Mouse (Mus musculus): ENCODE data around the gene Slc25a20. TPM values are rescaled to one million over a fixed set of nuclear protein-coding genes. Genes with fewer than 3 reads are reported as not detected.

Slc25a20 gene
- polyA plus RNA-seq, 1 experiment from 2014 or later = 73.4 TPM

GRCm38 (mm10) chr9:108687686-108688085 lies 25.8 kb downstream of the Slc25a20 start:
- H3K4me1 ChIP-seq (replicated peaks) = peaks cover 5% of the 10 kb centered on the region
- H3K4me2 ChIP-seq = no peak overlapping the region
- no peak for ATAC-seq (replicated peaks; ENCODE audit: insufficient number of reproducible peaks, insufficient read depth, low FRiP score, low read depth)
- peaks cover 20% of the 10 kb centered on the region; the same call in 1 of the 2 replicates for H3K36me3 ChIP-seq
- no peak overlapping the region for H3K4me3 ChIP-seq
- H3K27me3 ChIP-seq = no peaks in the 10 kb centered on the region
- WGBS = 60% methylated on average over 2 of the region's 2 CpGs
- H3K9ac ChIP-seq = no peak overlapping the region
- no peak overlapping the region for H3K27ac ChIP-seq
- no peaks in the 10 kb centered on the region for H3K9me3 ChIP-seq (replicated peaks)

- ATAC-seq (replicated peaks; ENCODE audit: insufficient number of reproducible peaks, insufficient read depth, low FRiP score, low read depth) = no peak
- no peaks in the 10 kb centered on the region for H3K9me3 ChIP-seq (replicated peaks)
- H3K4me3 ChIP-seq = no peak overlapping the region
- no peak overlapping the region for H3K9ac ChIP-seq
- no peak overlapping the region for H3K4me2 ChIP-seq
- 58% methylated on average over 9 of the region's 9 CpGs for WGBS
- H3K4me1 ChIP-seq (replicated peaks) = peaks cover 10% of the 10 kb centered on the region
- no peak overlapping the region for H3K27ac ChIP-seq
- H3K36me3 ChIP-seq = 0 out of 2 replicates have a peak, but pooled peaks cover 14% of the 10 kb centered on the region
- no peaks in the 10 kb centered on the region for H3K27me3 ChIP-seq
Measured at GRCm38 (mm10) chr9:108688451-108688850, 26.6 kb downstream of the Slc25a20 start.

GRCm38 (mm10) chr9:108689106-108689505 lies 27.2 kb downstream of the Slc25a20 start, which contains the start of gene Prkar2a:
Gene Prkar2a (plus strand): TSS chr9:108689314.
- 89% methylated on average over 1 of the region's 1 CpGs for WGBS
- Histone ChIP-seq H3K4me3 (no peak within 1 kb of the TSS), H3K27ac (no peak within 1 kb of the TSS), H3K4me2 (no peak within 1 kb of the TSS), H3K36me3 (0 out of 2 replicates have a peak, but pooled peaks cover 8% of the 10 kb centered on the region), H3K9ac (no peak within 1 kb of the TSS), H3K9me3 (replicated peaks) (no peaks in the 10 kb centered on the region), H3K4me1 (replicated peaks) (peaks cover 14% of the 10 kb centered on the region), H3K27me3 (no peaks in the 10 kb centered on the region)
- ATAC-seq (replicated peaks; ENCODE audit: insufficient number of reproducible peaks, insufficient read depth, low FRiP score, low read depth) = no peak

- Histone ChIP-seq H3K27ac (no peak overlapping the region), H3K4me3 (no peak overlapping the region), H3K4me1 (replicated peaks) (peaks cover 17% of the 10 kb centered on the region), H3K9ac (no peak overlapping the region), H3K9me3 (replicated peaks) (no peaks in the 10 kb centered on the region), H3K27me3 (no peaks in the 10 kb centered on the region), H3K4me2 (no peak overlapping the region), H3K36me3 (0 out of 2 replicates have a peak, but pooled peaks cover 4% of the 10 kb centered on the region)
- ATAC-seq (replicated peaks; ENCODE audit: insufficient number of reproducible peaks, insufficient read depth, low FRiP score, low read depth) = no peak
- 88% methylated on average over 1 of the region's 1 CpGs for WGBS
Measured at GRCm38 (mm10) chr9:108689993-108690392, 28.1 kb downstream of the Slc25a20 start.

- Histone ChIP-seq H3K9me3 (replicated peaks) (no peaks in the 10 kb centered on the region), H3K4me3 (no peak overlapping the region), H3K36me3 (no peaks in the 10 kb centered on the region), H3K27ac (no peak overlapping the region), H3K9ac (no peak overlapping the region), H3K4me2 (no peak overlapping the region), H3K27me3 (no peaks in the 10 kb centered on the region), H3K4me1 (replicated peaks) (peaks cover 17% of the 10 kb centered on the region)
- ATAC-seq (replicated peaks; ENCODE audit: insufficient number of reproducible peaks, insufficient read depth, low FRiP score, low read depth) = no peak
- 84% methylated on average over 6 of the region's 6 CpGs for WGBS
Measured at GRCm38 (mm10) chr9:108690914-108691313, 29.0 kb downstream of the Slc25a20 start.

- H3K27ac ChIP-seq = no peak overlapping the region; the same call in 1 of the 2 replicates
- peak overlapping the region; percentile 92 for H3K4me2 ChIP-seq
- WGBS = 62% methylated on average over 8 of the region's 8 CpGs
- no peaks in the 10 kb centered on the region for H3K36me3 ChIP-seq
- peaks cover 17% of the 10 kb centered on the region for H3K4me1 ChIP-seq (replicated peaks)
- H3K27me3 ChIP-seq = no peaks in the 10 kb centered on the region
- ATAC-seq (replicated peaks; ENCODE audit: insufficient number of reproducible peaks, insufficient read depth, low FRiP score, low read depth) = no peak; the same call in 1 of the 2 replicates
- H3K9ac ChIP-seq = peak overlapping the region; percentile 81; the same call in 1 of the 2 replicates
- peak overlapping the region; percentile 68 for H3K4me3 ChIP-seq
- H3K9me3 ChIP-seq (replicated peaks) = no peaks in the 10 kb centered on the region
Measured at GRCm38 (mm10) chr9:108691371-108691770, 29.5 kb downstream of the Slc25a20 start.

- WGBS = under 1% methylated on average over 39 of the region's 42 CpGs
- peak overlapping the region; percentile 92 for H3K4me2 ChIP-seq
- ATAC-seq (replicated peaks; ENCODE audit: insufficient number of reproducible peaks, insufficient read depth, low FRiP score, low read depth) = peak; percentile 90
Measured at GRCm38 (mm10) chr9:108691846-108692225, 29.9 kb downstream of the Slc25a20 start.

GRCm38 (mm10) chr9:108692226-108693041 lies 30.5 kb downstream of the Slc25a20 start:
- no peaks in the 10 kb centered on the region for H3K27me3 ChIP-seq
- H3K4me3 ChIP-seq = peak overlapping the region; percentile 68
- peak overlapping the region; percentile 81 for H3K9ac ChIP-seq
- peak overlapping the region; percentile 92 for H3K4me2 ChIP-seq
- peaks cover 17% of the 10 kb centered on the region for H3K4me1 ChIP-seq (replicated peaks)
- no peaks in the 10 kb centered on the region for H3K36me3 ChIP-seq
- WGBS = under 1% methylated on average over 90 of the region's 92 CpGs
- H3K9me3 ChIP-seq (replicated peaks) = no peaks in the 10 kb centered on the region
- peak; percentile 73 for ATAC-seq (replicated peaks; ENCODE audit: insufficient number of reproducible peaks, insufficient read depth, low FRiP score, low read depth)
- H3K27ac ChIP-seq = peak overlapping the region; percentile 69

More at GRCm38 (mm10) chr9:108691846-108692225, 29.9 kb downstream of the Slc25a20 start:
- peak overlapping the region; percentile 69 for H3K27ac ChIP-seq
- H3K9ac ChIP-seq = peak overlapping the region; percentile 81
- H3K36me3 ChIP-seq = no peaks in the 10 kb centered on the region
- H3K4me1 ChIP-seq (replicated peaks) = peaks cover 17% of the 10 kb centered on the region
- no peaks in the 10 kb centered on the region for H3K9me3 ChIP-seq (replicated peaks)
- H3K4me3 ChIP-seq = peak overlapping the region; percentile 68
- H3K27me3 ChIP-seq = no peaks in the 10 kb centered on the region

- H3K27ac ChIP-seq = no peak overlapping the region
- ATAC-seq (replicated peaks; ENCODE audit: insufficient number of reproducible peaks, insufficient read depth, low FRiP score, low read depth) = no peak
- no peak overlapping the region for H3K4me3 ChIP-seq
- H3K36me3 ChIP-seq = no peaks in the 10 kb centered on the region
- no peaks in the 10 kb centered on the region for H3K27me3 ChIP-seq
- 82% methylated on average over 4 of the region's 4 CpGs for WGBS
- H3K9ac ChIP-seq = no peak overlapping the region
- H3K9me3 ChIP-seq (replicated peaks) = no peaks in the 10 kb centered on the region
- peak overlapping the region; percentile 16; the same call in 1 of the 2 replicates for H3K4me2 ChIP-seq
- peaks cover 17% of the 10 kb centered on the region for H3K4me1 ChIP-seq (replicated peaks)
Measured at GRCm38 (mm10) chr9:108693946-108694345, 32.1 kb downstream of the Slc25a20 start.

GRCm38 (mm10) chr9:108694533-108694932 lies 32.6 kb downstream of the Slc25a20 start:
- Histone ChIP-seq H3K4me3 (no peak overlapping the region), H3K4me1 (replicated peaks) (peaks cover 17% of the 10 kb centered on the region), H3K9ac (no peak overlapping the region), H3K27ac (no peak overlapping the region), H3K9me3 (replicated peaks) (no peaks in the 10 kb centered on the region), H3K4me2 (no peak overlapping the region), H3K27me3 (no peaks in the 10 kb centered on the region), H3K36me3 (no peaks in the 10 kb centered on the region)
- no peak for ATAC-seq (replicated peaks; ENCODE audit: insufficient number of reproducible peaks, insufficient read depth, low FRiP score, low read depth)
- WGBS = 83% methylated on average over 1 of the region's 1 CpGs

- no peak overlapping the region for H3K4me2 ChIP-seq
Measured at GRCm38 (mm10) chr9:108702476-108702875, 40.6 kb downstream of the Slc25a20 start.

More at GRCm38 (mm10) chr9:108702476-108702875, 40.6 kb downstream of the Slc25a20 start:
- Histone ChIP-seq H3K4me3 (no peak overlapping the region), H3K27me3 (no peaks in the 10 kb centered on the region), H3K9ac (no peak overlapping the region), H3K27ac (no peak overlapping the region), H3K4me1 (replicated peaks) (peaks cover 22% of the 10 kb centered on the region), H3K36me3 (no peaks in the 10 kb centered on the region), H3K9me3 (replicated peaks) (no peaks in the 10 kb centered on the region)
- no peak for ATAC-seq (replicated peaks; ENCODE audit: insufficient number of reproducible peaks, insufficient read depth, low FRiP score, low read depth)
